Mouse (Mus musculus) bone marrow, adult 2 months (tissue): ENCODE measurements around the gene Gars.

ENCODE experiments used
- CTCF ChIP-seq: fragments of 200-500 bp; IDR thresholded peaks from 2 replicates; pipeline ENCODE4 v1.5.1; 2011; ENCODE audit warnings: low read length, control low read depth; ENCODE audit not compliant: control insufficient read depth, insufficient read depth
- POLR2A ChIP-seq: fragments of 200-500 bp; IDR thresholded peaks from 2 replicates; pipeline ENCODE4 v1.6.1; 2011; ENCODE audit warnings: low read depth, mild to moderate bottlenecking, control low read depth, low read length, borderline replicate concordance; ENCODE audit not compliant: control insufficient read depth

DNA sequence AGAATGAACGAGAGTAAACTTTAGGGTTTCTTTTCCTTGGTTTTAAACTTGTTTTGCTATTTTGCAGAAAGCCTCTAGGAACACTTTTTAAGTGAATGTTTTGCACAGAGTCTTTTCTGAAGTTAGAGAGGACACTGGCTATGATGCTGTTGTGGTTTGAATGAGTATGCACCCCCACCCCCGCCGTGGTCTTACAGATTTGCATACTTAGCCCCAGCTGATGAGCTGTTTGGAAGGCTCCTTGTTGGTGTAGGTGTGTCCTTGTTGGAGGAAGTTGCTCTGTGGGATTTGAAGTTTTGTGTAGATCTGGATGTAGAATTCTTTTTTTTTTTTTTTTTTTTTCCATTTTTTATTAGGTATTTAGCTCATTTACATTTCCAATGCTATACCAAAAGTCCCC, 19.6 kb downstream of the Gars start:
- TF ChIP-seq POLR2A (no peak), CTCF (no peak)
